Comparison of ENCODE assay signal across 13 mouse cellular contexts in the genomic region with DNA sequence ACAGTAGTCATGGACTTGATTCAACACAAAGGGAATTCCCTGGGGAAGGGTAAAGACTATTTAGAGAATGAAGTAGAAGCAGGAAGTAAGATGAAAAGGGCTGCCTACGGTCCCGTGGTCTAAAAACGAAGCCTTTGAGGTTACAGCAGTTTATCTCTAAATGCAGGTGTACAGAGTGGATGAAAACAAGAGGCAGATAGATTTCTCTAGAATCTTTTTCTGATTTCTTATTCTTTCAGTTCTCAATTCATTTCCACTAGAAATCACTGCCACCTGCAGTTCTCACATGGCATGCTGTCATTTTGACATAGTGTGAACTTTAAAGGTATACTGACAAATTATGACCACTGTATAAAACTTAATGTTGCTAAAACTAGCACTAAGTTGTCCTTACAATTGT.
"Had no signal": no experiment of that assay in that cellular context is flagged by ENCODE, and none has a peak within 500 bp of the region (broad histone marks: within the 10 kb centered on the region; RNA-seq: fewer than 3 reads in every experiment).

No protein-coding gene starts in this region.

- ATAC-seq: intestine, postnatal 0 days; liver, postnatal 0 days had no signal

- H3K4me2 ChIP-seq: limb, embryonic 15.5 days; liver, embryonic 13.5 days; lung, embryonic 15.5 days; midbrain, embryonic 12.5 days; neural tube, embryonic 13.5 days had no signal

- H3K9me3 ChIP-seq: limb, embryonic 15.5 days; liver, embryonic 13.5 days; lung, embryonic 15.5 days; midbrain, embryonic 12.5 days; neural tube, embryonic 13.5 days had no signal

- H3K27ac ChIP-seq: limb, embryonic 15.5 days; liver, embryonic 13.5 days; lung, embryonic 15.5 days; midbrain, embryonic 12.5 days; neural tube, embryonic 13.5 days had no signal

- H3K4me3 ChIP-seq: limb, embryonic 15.5 days; liver, embryonic 13.5 days; lung, embryonic 15.5 days; midbrain, embryonic 12.5 days; neural tube, embryonic 13.5 days had no signal

- DNase-seq: kidney, adult 8-10 months; kidney, postnatal 25 days; layer of hippocampus, adult 9-11 months; layer of hippocampus, postnatal 36 days; liver, embryonic 13.5 days; liver, postnatal 0 days; retina, postnatal 1 day; right cerebral cortex, postnatal 14 days had no signal

- H3K4me1 ChIP-seq: limb, embryonic 15.5 days; lung, embryonic 15.5 days; midbrain, embryonic 12.5 days; neural tube, embryonic 13.5 days had no signal

- H3K36me3 ChIP-seq: lung, embryonic 15.5 days; midbrain, embryonic 12.5 days had no signal

- H3K27me3 ChIP-seq: limb, embryonic 15.5 days; liver, embryonic 13.5 days; lung, embryonic 15.5 days; midbrain, embryonic 12.5 days; neural tube, embryonic 13.5 days had no signal

- H3K9ac ChIP-seq: limb, embryonic 15.5 days; liver, embryonic 13.5 days; liver, postnatal 0 days; lung, embryonic 15.5 days; midbrain, embryonic 12.5 days; neural tube, embryonic 13.5 days had no signal
